Mouse (Mus musculus): ENCODE data around the gene Efemp1. TPM values are rescaled to one million over a fixed set of nuclear protein-coding genes. Genes with fewer than 3 reads are reported as not detected.

The Efemp1 gene
- total RNA-seq (2014; fragmentation: Nextera tagmentation): not detected in 2 replicates
- not detected in 2 replicates for total RNA-seq (2017)

- no peak for ATAC-seq (replicated peaks; ENCODE audit: low FRiP score, low TSS enrichment, poor library complexity, severe bottlenecking)
Observed at GRCm38 (mm10) chr11:28853102-28853800, at the start of gene Efemp1. TSS of gene Efemp1 (plus strand) at chr11:28853204.

- no peak for ATAC-seq (replicated peaks; ENCODE audit: low FRiP score, low TSS enrichment, poor library complexity, severe bottlenecking)
Observed at GRCm38 (mm10) chr11:28808685-28809084, 44.3 kb upstream of the Efemp1 start.

- ATAC-seq (replicated peaks; ENCODE audit: low FRiP score, low TSS enrichment, poor library complexity, severe bottlenecking): no peak
Observed at GRCm38 (mm10) chr11:28811874-28812273, 41.1 kb upstream of the Efemp1 start.

GRCm38 (mm10) chr11:28812564-28812963 is 40.4 kb upstream of the Efemp1 start:
- no peak for ATAC-seq (replicated peaks; ENCODE audit: low FRiP score, low TSS enrichment, poor library complexity, severe bottlenecking)

GRCm38 (mm10) chr11:28817405-28817804 is 35.6 kb upstream of the Efemp1 start:
- ATAC-seq (replicated peaks; ENCODE audit: low FRiP score, low TSS enrichment, poor library complexity, severe bottlenecking): no peak

GRCm38 (mm10) chr11:28826950-28827349 is 26.1 kb upstream of the Efemp1 start:
- ATAC-seq (replicated peaks; ENCODE audit: low FRiP score, low TSS enrichment, poor library complexity, severe bottlenecking): no peak

- ATAC-seq (replicated peaks; ENCODE audit: low FRiP score, low TSS enrichment, poor library complexity, severe bottlenecking): no peak
Observed at GRCm38 (mm10) chr11:28833809-28834208, 19.2 kb upstream of the Efemp1 start.

- ATAC-seq (replicated peaks; ENCODE audit: low FRiP score, low TSS enrichment, poor library complexity, severe bottlenecking): no peak
Observed at GRCm38 (mm10) chr11:28835141-28835540, 17.9 kb upstream of the Efemp1 start.

- no peak for ATAC-seq (replicated peaks; ENCODE audit: low FRiP score, low TSS enrichment, poor library complexity, severe bottlenecking)
Observed at GRCm38 (mm10) chr11:28849841-28850240, 3.2 kb upstream of the Efemp1 start.

GRCm38 (mm10) chr11:28851645-28852044 is 1.4 kb upstream of the Efemp1 start:
- ATAC-seq (replicated peaks; ENCODE audit: low FRiP score, low TSS enrichment, poor library complexity, severe bottlenecking): no peak

- no peak for ATAC-seq (replicated peaks; ENCODE audit: low FRiP score, low TSS enrichment, poor library complexity, severe bottlenecking)
Observed at GRCm38 (mm10) chr11:28852361-28852919, 564 bp upstream of the Efemp1 start.

- ATAC-seq (replicated peaks; ENCODE audit: low FRiP score, low TSS enrichment, poor library complexity, severe bottlenecking): no peak
Observed at GRCm38 (mm10) chr11:28859125-28859524, 6.1 kb downstream of the Efemp1 start.

- no peak for ATAC-seq (replicated peaks; ENCODE audit: low FRiP score, low TSS enrichment, poor library complexity, severe bottlenecking)
Observed at GRCm38 (mm10) chr11:28869129-28869528, 16.1 kb downstream of the Efemp1 start.

- no peak for ATAC-seq (replicated peaks; ENCODE audit: low FRiP score, low TSS enrichment, poor library complexity, severe bottlenecking)
Observed at GRCm38 (mm10) chr11:28881381-28881976, 28.5 kb downstream of the Efemp1 start.

- ATAC-seq (replicated peaks; ENCODE audit: low FRiP score, low TSS enrichment, poor library complexity, severe bottlenecking): no peak
Observed at GRCm38 (mm10) chr11:28883106-28883505, 30.1 kb downstream of the Efemp1 start.

- ATAC-seq (replicated peaks; ENCODE audit: low FRiP score, low TSS enrichment, poor library complexity, severe bottlenecking): no peak
Observed at GRCm38 (mm10) chr11:28889538-28889937, 36.5 kb downstream of the Efemp1 start.

GRCm38 (mm10) chr11:28891515-28891914 is 38.5 kb downstream of the Efemp1 start:
- ATAC-seq (replicated peaks; ENCODE audit: low FRiP score, low TSS enrichment, poor library complexity, severe bottlenecking): no peak

- ATAC-seq (replicated peaks; ENCODE audit: low FRiP score, low TSS enrichment, poor library complexity, severe bottlenecking): no peak
Observed at GRCm38 (mm10) chr11:28899420-28899819, 46.4 kb downstream of the Efemp1 start.

GRCm38 (mm10) chr11:28904596-28904995 is 51.6 kb downstream of the Efemp1 start:
- no peak for ATAC-seq (replicated peaks; ENCODE audit: low FRiP score, low TSS enrichment, poor library complexity, severe bottlenecking)

- no peak for ATAC-seq (replicated peaks; ENCODE audit: low FRiP score, low TSS enrichment, poor library complexity, severe bottlenecking)
Observed at GRCm38 (mm10) chr11:28906288-28906687, 53.3 kb downstream of the Efemp1 start.
